Mouse (Mus musculus) lung, postnatal 0 days (tissue): ENCODE data around the gene Dynlt1f.
"Not testable (repeated sequence)": the region's sequence is repeated elsewhere in the genome, so short reads cannot be mapped to it uniquely, and the experiment has no call there.

Experiments
- CTCF ChIP-seq: IDR thresholded peaks from 2 replicates; pipeline ENCODE4 v1.5.1; 2016; ENCODE audit warnings: antibody characterized with exemption, mild to moderate bottlenecking
- EP300 ChIP-seq: IDR thresholded peaks from 2 replicates; pipeline ENCODE4 v1.6.1; 2016; ENCODE audit warnings: antibody characterized with exemption, mild to moderate bottlenecking, control low read depth

DNA sequence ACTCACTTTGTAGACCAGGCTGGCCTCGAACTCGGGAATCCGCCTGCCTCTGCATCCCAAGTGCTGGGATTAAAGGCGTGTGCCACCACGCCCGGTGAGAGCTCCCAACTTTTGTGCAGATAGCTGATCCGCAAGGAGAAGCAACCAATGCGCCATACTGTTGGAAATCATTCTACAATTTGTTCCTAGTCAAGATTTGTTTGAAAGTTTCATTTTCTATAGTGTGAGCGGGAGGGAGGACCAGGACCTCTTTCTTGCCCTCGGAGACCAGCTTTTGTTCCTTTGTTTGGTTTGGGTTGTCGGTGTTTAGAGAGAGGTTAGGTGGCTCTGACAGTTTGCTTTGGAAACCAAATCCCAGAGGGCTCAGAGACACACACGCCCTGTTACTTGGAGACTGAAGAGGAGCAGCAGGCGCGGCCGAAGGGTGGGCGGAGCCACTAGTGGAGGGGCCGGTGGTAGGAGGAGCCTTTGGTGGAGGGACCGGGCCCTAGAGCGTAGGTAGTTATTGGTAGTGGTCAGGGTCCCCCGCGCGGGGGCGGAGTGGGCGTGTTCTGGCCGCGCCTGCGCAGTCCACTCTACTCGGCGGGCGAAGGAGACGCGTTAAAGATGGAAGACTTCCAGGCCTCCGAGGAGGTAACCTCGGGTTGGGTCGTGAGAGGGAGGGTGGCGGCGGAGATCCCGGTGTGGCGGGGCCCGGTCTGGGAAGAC is 54.3 kb downstream of the Dynlt1f start, which contains the start of gene Dynlt1c:
- not testable (repeated sequence) for TF ChIP-seq CTCF, EP300
